Mouse (Mus musculus) brain, embryonic 14.5 days (tissue): Measurements from ENCODE around the gene Srp54b.
"Not testable (repeated sequence)": the region's sequence is repeated elsewhere in the genome, so short reads cannot be mapped to it uniquely, and the experiment has no call there.

Experiments used
- CTCF ChIP-seq: fragments of 200-500 bp; IDR thresholded peaks from 2 replicates; pipeline ENCODE4 v1.5.1; 2012; ENCODE audit warnings: inconsistent platforms, mild to moderate bottlenecking, moderate library complexity, borderline replicate concordance; ENCODE audit not compliant: insufficient read depth, insufficient read length; ENCODE audit errors: extremely low read depth
- POLR2A ChIP-seq: fragments of 200-500 bp; IDR thresholded peaks from 2 replicates; pipeline ENCODE4 v1.6.1; 2012; ENCODE audit warnings: mild to moderate bottlenecking, inconsistent platforms, borderline replicate concordance; ENCODE audit not compliant: poor library complexity, insufficient read depth, insufficient read length, severe bottlenecking; ENCODE audit errors: extremely low read depth

DNA sequence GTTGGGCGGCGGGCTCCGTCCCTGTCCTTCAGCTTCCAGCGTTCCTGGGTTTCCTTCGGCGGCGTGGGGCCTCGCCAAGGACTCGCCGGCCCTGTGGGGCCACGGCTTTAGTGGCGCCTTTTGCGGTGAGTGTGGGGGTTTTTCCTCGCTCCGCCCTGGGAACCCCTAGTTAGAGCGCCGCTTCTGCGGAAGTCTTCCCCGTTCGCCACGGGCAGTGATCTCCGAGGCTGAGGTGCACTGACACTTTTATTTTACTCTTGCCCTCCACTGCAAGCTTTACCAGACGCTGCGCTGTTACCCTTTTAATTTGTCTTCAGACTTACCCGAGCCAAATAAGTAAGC lies 75.6 kb downstream of the Srp54b start:
- not testable (repeated sequence) for TF ChIP-seq CTCF, POLR2A
